Mouse (Mus musculus) embryonic facial prominence, embryonic 11.5 days (tissue): Measurements from ENCODE around the gene Prkg2. TPM values are rescaled to one million over a fixed set of nuclear protein-coding genes. Genes with fewer than 3 reads are reported as not detected.

ENCODE experiments used
- ATAC-seq: fragments of 200-750 bp; cut with Nextera tagmentation; replicated peaks from 2 replicates; pipeline ENCODE4 v1.8.0; 2017; ENCODE audit warnings: low read depth; ENCODE audit not compliant: insufficient number of reproducible peaks, low FRiP score, low TSS enrichment
- DNase-seq: peaks from one replicate; pipeline ENCODE4 v3.0.0-alpha.2; 2015; ENCODE audit warnings: low spot score
- H3K27ac ChIP-seq: fragments of 300-500 bp; sonication (generic); replicated peaks from 2 replicates; pipeline ENCODE4 v1.5.1; 2014; ENCODE audit warnings: mild to moderate bottlenecking, low read depth, low read length, control low read depth
- H3K27me3 ChIP-seq: fragments of 300-500 bp; sonication (generic); 2 replicates; pipeline ENCODE4 v1.6.1; 2014; ENCODE audit warnings: mild to moderate bottlenecking, low read length, moderate library complexity, mixed read lengths; ENCODE audit not compliant: control insufficient read depth, insufficient read depth
- H3K36me3 ChIP-seq: fragments of 300-500 bp; sonication (generic); replicated peaks from 2 replicates; pipeline ENCODE4 v1.6.1; 2014; ENCODE audit warnings: low read depth, mild to moderate bottlenecking, low read length, moderate library complexity, mixed read lengths; ENCODE audit not compliant: control insufficient read depth, insufficient read depth
- H3K4me1 ChIP-seq: fragments of 300-500 bp; sonication (generic); 2 replicates; pipeline ENCODE4 v1.6.1; 2014; ENCODE audit warnings: low read length, mixed read lengths; ENCODE audit not compliant: control insufficient read depth, insufficient read depth
- H3K4me2 ChIP-seq: fragments of 300-500 bp; sonication (generic); 2 replicates; pipeline ENCODE4 v1.6.1; 2014; ENCODE audit warnings: low read depth, mild to moderate bottlenecking, control low read depth, low read length, moderate library complexity
- H3K4me3 ChIP-seq: fragments of 300-500 bp; sonication (generic); 2 replicates; pipeline ENCODE4 v1.5.1; 2014; ENCODE audit warnings: low read depth, low read length, control low read depth
- H3K9ac ChIP-seq: fragments of 300-500 bp; sonication (generic); replicated peaks from 2 replicates; pipeline ENCODE4 v1.6.1; 2014; ENCODE audit warnings: mild to moderate bottlenecking, control low read depth, low read length
- H3K9me3 ChIP-seq: fragments of 300-500 bp; sonication (generic); replicated peaks from 2 replicates; pipeline ENCODE4 v1.6.1; 2016; ENCODE audit warnings: mild to moderate bottlenecking, low read length, inconsistent platforms, mixed read lengths; ENCODE audit not compliant: control insufficient read depth
- WGBS: fragments of 180-500 bp; shearing (Covaris S2); extraction: QIAGEN DNeasy Blood & Tissue Kit; methylation state at CpG from one replicate; pipeline ENCODE4 v1.1.7; 2014; 5-methylcytosine and 5-hydroxymethylcytosine counted together
- polyA plus RNA-seq: library from polyadenylated mRNA; unstranded; fragments of >200 nt; fragmentation: Nextera tagmentation; extraction: Ambion mirVana; gene quantifications from 2 replicates; pipeline ENCODE4 v1.2.1, GENCODE M21; 2014

Prkg2 gene
- polyA plus RNA-seq, 1 experiment from 2014 or later: 2.5 TPM

DNA sequence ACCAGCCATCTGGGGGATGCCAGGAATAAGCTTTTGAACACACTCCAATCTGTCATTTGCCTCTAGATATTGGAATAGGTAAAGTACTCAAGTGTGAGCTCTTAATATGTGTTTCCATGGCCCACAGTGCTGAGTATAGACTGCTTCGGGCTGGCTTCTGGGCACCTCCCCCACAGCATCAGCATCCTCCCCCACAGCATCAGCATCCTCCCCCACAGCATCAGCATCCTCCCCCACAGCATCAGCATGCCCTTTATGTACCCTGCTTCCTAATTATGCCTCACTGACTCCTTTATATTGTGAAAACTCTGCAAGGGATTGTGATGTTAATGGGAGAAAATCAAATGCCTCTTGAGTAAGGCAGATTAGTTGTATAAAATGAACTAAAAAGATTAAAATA is 49.5 kb downstream of the Prkg2 start:
- Histone ChIP-seq H3K36me3 (no peaks in the 10 kb centered on the region), H3K9ac (no peak overlapping the region), H3K4me3 (no peak overlapping the region), H3K4me2 (no peak overlapping the region), H3K27me3 (no peaks in the 10 kb centered on the region), H3K9me3 (no peaks in the 10 kb centered on the region), H3K4me1 (no peaks in the 10 kb centered on the region), H3K27ac (no peak overlapping the region)
- DNase-seq (no peak), ATAC-seq (no peak)
- WGBS: 49% methylated on average over 1 of the region's 1 CpGs

DNA sequence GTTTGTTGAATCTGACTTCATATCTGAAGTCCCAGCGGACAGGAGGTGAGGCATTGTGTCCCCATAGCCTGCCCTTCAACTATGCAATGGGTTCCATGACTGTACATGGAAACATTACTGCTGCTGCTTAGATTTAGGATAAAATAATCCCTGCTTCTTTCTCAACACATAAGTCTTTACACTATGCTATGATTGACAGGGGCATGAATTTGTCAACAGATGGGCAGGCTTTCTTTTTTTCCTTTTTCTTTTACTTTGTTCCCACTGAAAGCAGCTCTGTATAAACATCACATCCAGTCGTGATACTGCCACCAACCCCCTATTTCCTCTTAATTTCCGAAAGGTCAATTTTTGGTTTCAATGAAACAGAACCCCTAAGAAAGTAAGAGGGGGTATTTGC is 50.0 kb downstream of the Prkg2 start:
- no peaks in the 10 kb centered on the region for H3K4me1 ChIP-seq
- WGBS: 59% methylated on average over 3 of the region's 3 CpGs
- H3K27me3 ChIP-seq: no peaks in the 10 kb centered on the region
- no peak overlapping the region for H3K4me3 ChIP-seq
- H3K4me2 ChIP-seq: no peak overlapping the region
- DNase-seq: no peak
- ATAC-seq: no peak
- no peaks in the 10 kb centered on the region for H3K36me3 ChIP-seq
- H3K9ac ChIP-seq: no peak overlapping the region
- H3K9me3 ChIP-seq: no peaks in the 10 kb centered on the region
- H3K27ac ChIP-seq: no peak overlapping the region

DNA sequence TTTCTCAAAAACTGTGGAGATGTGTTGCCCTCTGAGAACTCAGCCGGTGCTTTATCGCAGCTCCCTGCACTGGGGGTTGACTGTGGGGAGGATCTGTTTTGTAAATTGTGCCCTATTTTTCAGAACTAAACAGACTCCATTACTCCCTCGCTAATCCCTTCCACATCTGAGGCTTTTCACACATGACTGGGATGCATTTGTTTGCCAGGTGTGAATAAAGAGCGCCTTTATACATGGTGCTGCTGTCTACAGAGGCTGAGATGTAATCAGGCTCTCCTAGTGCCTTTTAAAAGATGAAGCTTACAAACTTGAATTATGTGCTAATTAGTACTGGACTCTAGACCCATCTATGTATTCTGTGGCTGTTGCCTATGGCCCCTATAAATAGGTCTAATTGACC is 50.7 kb downstream of the Prkg2 start:
- H3K4me2 ChIP-seq: no peak overlapping the region
- ATAC-seq (no peak), DNase-seq (no peak)
- H3K4me1 ChIP-seq: no peaks in the 10 kb centered on the region
- no peak overlapping the region for H3K4me3 ChIP-seq
- H3K9ac ChIP-seq: no peak overlapping the region
- no peaks in the 10 kb centered on the region for H3K27me3 ChIP-seq
- no peak overlapping the region for H3K27ac ChIP-seq
- H3K9me3 ChIP-seq: no peaks in the 10 kb centered on the region
- no peaks in the 10 kb centered on the region for H3K36me3 ChIP-seq
- 36% methylated on average over 4 of the region's 4 CpGs for WGBS

DNA sequence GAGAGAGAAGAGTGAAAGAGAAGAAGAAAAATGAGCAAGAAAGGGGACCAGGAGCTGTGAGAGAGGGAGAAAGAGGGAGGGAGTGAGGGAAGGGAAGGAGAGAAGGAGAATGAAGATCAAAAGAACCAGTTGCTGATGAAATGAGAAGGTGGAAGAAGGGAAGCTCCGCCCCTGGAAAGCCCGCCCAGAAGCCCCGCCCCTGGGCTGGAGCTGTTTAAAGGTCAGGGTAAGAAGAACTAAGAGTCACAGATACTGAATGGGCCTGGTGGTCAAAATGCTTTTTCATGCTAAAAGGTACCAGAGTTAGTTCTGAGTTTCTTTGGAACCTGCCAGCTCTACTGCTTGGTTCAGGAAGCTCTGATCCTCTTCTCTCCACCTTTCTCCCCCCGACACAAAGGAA is 51.1 kb downstream of the Prkg2 start:
- ATAC-seq: no peak
- Histone ChIP-seq H3K9ac (no peak overlapping the region), H3K4me2 (no peak overlapping the region), H3K4me1 (no peaks in the 10 kb centered on the region), H3K36me3 (no peaks in the 10 kb centered on the region), H3K9me3 (no peaks in the 10 kb centered on the region), H3K27ac (no peak overlapping the region), H3K4me3 (no peak overlapping the region), H3K27me3 (no peaks in the 10 kb centered on the region)
- WGBS: 22% methylated on average over 4 of the region's 4 CpGs
- DNase-seq: no peak

DNA sequence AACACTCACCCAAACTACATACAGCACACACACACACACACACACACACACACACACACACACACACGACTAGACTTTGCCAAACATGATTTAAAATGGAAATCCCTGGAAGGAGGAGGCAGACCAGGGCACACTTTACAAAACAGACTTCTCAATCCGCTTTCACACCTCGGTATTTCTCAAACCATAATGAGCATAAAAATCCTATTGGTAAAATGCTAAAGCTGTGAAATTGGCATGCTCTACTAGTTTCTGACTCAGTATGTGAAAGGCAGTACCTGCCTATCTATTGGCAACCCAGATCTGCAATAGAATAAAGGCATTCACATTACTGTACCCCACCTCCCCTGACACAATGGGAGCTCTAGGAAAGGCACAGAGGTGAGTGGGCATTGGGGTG is 52.1 kb downstream of the Prkg2 start:
- Histone ChIP-seq H3K9ac (no peak overlapping the region), H3K9me3 (no peaks in the 10 kb centered on the region), H3K27ac (no peak overlapping the region), H3K27me3 (no peaks in the 10 kb centered on the region), H3K4me3 (no peak overlapping the region), H3K4me1 (no peaks in the 10 kb centered on the region), H3K4me2 (no peak overlapping the region), H3K36me3 (no peaks in the 10 kb centered on the region)
- 93% methylated on average over 3 of the region's 3 CpGs for WGBS
- no peak for ATAC-seq
- DNase-seq: no peak

DNA sequence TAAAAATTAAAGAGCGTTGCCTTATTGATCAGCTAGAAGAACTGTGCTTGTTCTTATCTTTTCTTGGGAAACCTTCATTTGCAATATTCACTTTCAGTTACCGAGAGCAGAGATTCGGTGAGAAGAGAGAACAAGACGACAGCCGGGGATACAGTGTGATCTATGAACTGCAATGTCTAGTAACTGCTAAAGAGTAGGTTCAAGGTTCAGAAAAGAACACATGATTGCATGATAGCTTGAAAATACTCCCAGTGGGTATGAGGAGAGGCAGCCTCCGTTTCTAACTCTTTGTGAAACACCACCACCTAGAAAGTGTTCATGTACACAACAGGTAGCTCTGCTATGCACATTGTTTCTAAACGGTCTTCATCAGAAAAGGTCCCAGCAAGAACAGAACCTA is 55.8 kb downstream of the Prkg2 start:
- no peak for ATAC-seq
- Histone ChIP-seq H3K9me3 (no peaks in the 10 kb centered on the region), H3K4me1 (no peaks in the 10 kb centered on the region)

DNA sequence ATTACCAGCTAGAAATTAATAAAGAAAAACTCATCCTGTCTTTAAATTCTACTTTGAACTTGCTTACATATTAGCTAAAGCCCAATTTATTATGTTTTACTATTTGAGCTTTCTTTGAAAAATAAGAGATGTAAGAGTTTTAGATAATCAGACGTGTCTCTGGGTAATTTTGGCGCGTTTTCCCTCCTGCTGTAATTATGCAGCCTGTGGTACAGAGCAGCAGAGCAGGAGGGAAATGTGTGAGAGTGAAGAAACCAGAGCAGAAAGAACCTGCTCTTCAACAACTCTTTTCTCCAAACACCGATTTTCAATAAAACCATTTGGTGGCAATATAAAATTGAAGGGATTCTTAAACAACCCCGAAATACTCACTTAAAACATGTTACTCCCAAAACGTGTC is 58.8 kb downstream of the Prkg2 start:
- H3K27ac ChIP-seq: no peak overlapping the region
- H3K4me3 ChIP-seq: no peak overlapping the region
- DNase-seq: no peak
- no peaks in the 10 kb centered on the region for H3K9me3 ChIP-seq
- H3K4me2 ChIP-seq: no peak overlapping the region
- no peaks in the 10 kb centered on the region for H3K36me3 ChIP-seq
- no peak overlapping the region for H3K9ac ChIP-seq
- H3K27me3 ChIP-seq: no peaks in the 10 kb centered on the region
- no peak for ATAC-seq
- 81% methylated on average over 6 of the region's 6 CpGs for WGBS
- H3K4me1 ChIP-seq: no peaks in the 10 kb centered on the region

More for the DNA sequence above, 55.8 kb downstream of the Prkg2 start:
- DNase-seq: no peak
- H3K36me3 ChIP-seq: no peaks in the 10 kb centered on the region
- H3K4me3 ChIP-seq: no peak overlapping the region
- no peak overlapping the region for H3K27ac ChIP-seq
- no peak overlapping the region for H3K4me2 ChIP-seq
- 87% methylated on average over 7 of the region's 7 CpGs for WGBS
- no peaks in the 10 kb centered on the region for H3K27me3 ChIP-seq
- no peak overlapping the region for H3K9ac ChIP-seq

DNA sequence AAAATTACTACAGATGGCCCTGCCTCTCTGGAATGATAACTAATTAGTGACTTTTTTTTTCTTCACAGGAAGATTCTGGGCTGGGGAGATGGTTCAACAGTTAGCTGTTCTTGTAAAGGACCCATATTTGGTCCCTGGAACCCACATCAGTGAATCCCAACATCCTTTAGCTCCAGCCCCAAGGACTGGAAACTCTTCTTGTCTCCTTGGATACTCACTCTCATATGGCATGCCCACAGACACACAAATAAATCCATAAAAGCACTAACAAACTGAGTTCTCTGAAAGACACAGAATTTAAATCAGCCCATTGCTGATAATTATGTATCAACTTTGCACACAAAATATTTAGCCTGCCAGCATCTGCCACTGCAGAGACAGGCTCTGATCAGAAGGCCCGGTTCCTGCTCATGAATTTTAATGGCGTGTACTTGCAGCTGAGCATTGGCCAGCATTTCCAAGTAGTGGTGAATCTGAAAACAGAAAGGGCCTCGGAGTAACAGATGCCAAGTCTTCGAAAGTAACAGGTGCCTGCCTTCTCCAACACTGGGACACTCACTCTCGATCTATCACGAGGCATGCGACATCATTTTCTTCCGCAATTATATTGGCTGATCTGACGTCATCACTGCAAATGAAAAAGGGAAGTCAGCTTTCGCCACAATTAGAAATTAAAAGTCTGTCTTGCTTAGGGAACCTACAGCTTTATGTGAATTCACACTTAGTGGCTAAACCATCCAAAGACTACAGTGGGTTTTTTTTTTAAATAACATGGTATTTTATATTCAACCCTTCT is 61.1 kb downstream of the Prkg2 start:
- 83% methylated on average over 10 of the region's 10 CpGs for WGBS
- Histone ChIP-seq H3K9me3 (no peaks in the 10 kb centered on the region), H3K27me3 (no peaks in the 10 kb centered on the region), H3K4me3 (no peak overlapping the region), H3K4me2 (no peak overlapping the region), H3K36me3 (no peaks in the 10 kb centered on the region), H3K27ac (no peak overlapping the region), H3K9ac (no peak overlapping the region), H3K4me1 (no peaks in the 10 kb centered on the region)
- no peak for DNase-seq
- no peak for ATAC-seq
